Mouse (Mus musculus): ENCODE data around the gene Hrasls5. TPM values are rescaled to one million over a fixed set of nuclear protein-coding genes. Genes with fewer than 3 reads are reported as not detected.
A peak's percentile ranks its signal among the peaks of the same experiment; 100 is the strongest.

Gene Hrasls5
- polyA plus RNA-seq (2015; fragmentation: Nextera tagmentation; extraction: Ambion mirVana): not detected in 2 replicates

DNA sequence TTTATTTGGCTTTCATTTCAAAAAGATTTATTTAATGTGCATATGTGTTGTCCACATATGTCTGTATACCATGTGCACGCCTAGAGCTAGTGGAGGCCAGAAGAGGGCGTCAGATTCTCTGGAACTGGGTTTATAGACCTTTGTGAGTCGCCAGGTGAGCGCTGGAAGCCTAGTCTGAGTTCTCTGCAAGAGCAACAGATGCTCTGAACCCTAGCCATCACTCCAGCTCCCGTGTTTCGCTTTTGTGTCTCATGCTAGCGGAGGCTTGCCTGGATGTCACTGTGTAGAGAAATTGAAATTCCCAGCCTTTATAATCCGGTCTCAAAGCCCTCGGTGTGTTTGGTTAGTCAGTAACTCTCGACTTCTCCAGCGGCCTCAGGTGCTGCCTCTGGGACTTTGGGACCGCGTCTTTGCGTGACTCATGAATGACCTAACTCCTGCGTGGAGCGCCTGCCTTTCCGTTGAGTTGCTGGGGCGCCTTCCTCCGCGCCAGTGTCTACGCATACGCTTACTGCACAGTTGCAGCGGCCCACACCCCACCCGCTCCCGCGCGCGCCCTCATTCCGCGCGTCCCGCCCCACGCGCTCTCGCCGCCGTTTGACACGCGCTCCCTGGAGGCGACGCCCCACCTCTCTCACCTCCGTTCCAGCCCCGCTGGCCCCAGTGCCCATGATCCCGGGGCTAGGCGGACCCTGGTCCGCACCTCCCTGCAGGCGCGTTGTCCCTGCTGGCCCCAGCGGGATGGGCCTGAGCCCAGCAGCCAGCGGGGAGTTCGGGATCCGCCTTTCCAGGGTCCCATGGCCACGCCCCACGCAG, at the start of gene Hrasls5:
Hrasls5 (plus strand) TSS at position 600 of the 816 bp plus-strand sequence.
- ATAC-seq: peak; percentile 73
- Histone ChIP-seq H3K36me3 (no peaks in the 10 kb centered on the region), H3K4me3 (replicated peaks) (peak within 1 kb of the TSS; percentile 45), H3K4me2 (replicated peaks) (peak within 1 kb of the TSS; percentile 83), H3K4me1 (replicated peaks) (peaks cover 14% of the 10 kb centered on the region), H3K27ac (no peak within 1 kb of the TSS), H3K9me3 (no peaks in the 10 kb centered on the region), H3K9ac (replicated peaks) (peak within 1 kb of the TSS; percentile 63), H3K27me3 (peaks cover 34% of the 10 kb centered on the region)
- WGBS: 4% methylated on average over 54 of the region's 54 CpGs

- Histone ChIP-seq H3K9ac (replicated peaks) (no peak overlapping the region), H3K9me3 (no peaks in the 10 kb centered on the region), H3K27me3 (peaks cover 9% of the 10 kb centered on the region), H3K4me1 (replicated peaks) (peaks cover 6% of the 10 kb centered on the region), H3K4me3 (replicated peaks) (no peak overlapping the region), H3K4me2 (replicated peaks) (no peak overlapping the region), H3K36me3 (no peaks in the 10 kb centered on the region), H3K27ac (no peak overlapping the region)
- ATAC-seq: no peak
- WGBS: 81% methylated on average over 10 of the region's 10 CpGs
These were observed 49.7 kb upstream of the Hrasls5 start for GRCm38 (mm10) chr19:7562601-7563129.

DNA sequence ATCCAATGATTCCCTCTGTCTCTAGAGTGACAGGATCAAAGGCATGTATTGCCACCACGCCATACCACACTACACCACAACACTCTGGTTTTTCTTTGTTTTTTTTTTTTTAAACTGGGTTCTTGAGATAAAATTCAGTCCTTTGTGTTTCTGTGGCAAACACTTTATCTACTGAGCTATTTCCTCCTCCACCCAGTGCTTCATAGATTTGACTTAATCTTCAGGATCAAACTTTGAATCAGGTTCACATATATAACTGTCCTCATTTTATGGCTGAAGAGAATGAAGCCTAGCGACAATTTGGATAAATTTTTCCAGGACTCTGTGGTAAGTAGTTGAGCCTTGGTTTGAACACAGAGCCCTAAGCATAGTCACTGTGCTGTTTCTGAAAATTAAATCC, 48.7 kb upstream of the Hrasls5 start:
- H3K9ac ChIP-seq (replicated peaks): no peak overlapping the region
- ATAC-seq: no peak
- no peak overlapping the region for H3K4me2 ChIP-seq (replicated peaks)
- no peaks in the 10 kb centered on the region for H3K4me1 ChIP-seq (replicated peaks)
- no peaks in the 10 kb centered on the region for H3K9me3 ChIP-seq
- H3K27ac ChIP-seq: no peak overlapping the region
- H3K36me3 ChIP-seq: no peaks in the 10 kb centered on the region
- H3K4me3 ChIP-seq (replicated peaks): no peak overlapping the region
- H3K27me3 ChIP-seq: no peaks in the 10 kb centered on the region
- WGBS: 90% methylated on average over 2 of the region's 2 CpGs

GRCm38 (mm10) chr19:7564457-7564856, 47.9 kb upstream of the Hrasls5 start:
- H3K9me3 ChIP-seq: no peaks in the 10 kb centered on the region
- no peak overlapping the region for H3K27ac ChIP-seq
- no peaks in the 10 kb centered on the region for H3K4me1 ChIP-seq (replicated peaks)
- H3K27me3 ChIP-seq: no peaks in the 10 kb centered on the region
- H3K36me3 ChIP-seq: no peaks in the 10 kb centered on the region
- H3K4me2 ChIP-seq (replicated peaks): no peak overlapping the region
- no peak overlapping the region for H3K9ac ChIP-seq (replicated peaks)
- H3K4me3 ChIP-seq (replicated peaks): no peak overlapping the region
- 86% methylated on average over 1 of the region's 1 CpGs for WGBS
- ATAC-seq: no peak

DNA sequence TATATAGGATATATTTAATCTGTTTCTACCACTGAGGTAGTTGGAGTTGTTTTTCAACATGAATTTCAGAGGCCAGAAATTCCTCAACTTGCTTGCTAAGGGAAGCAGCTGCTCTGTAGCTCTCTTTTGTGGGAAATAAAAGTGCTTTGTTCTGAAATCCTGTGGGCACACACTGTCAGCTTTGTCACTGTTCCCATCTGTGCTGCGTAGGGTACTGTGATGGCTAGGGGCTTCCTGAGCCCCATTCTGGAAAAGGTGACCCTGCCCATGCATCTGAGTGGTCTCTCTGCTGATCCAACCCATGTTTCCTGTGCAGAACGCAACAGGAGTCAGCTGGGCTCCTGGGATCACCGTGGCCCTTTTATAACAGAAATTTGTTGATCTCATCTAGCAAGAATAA, 45.5 kb upstream of the Hrasls5 start:
- H3K4me1 ChIP-seq (replicated peaks): no peaks in the 10 kb centered on the region
- no peak overlapping the region for H3K4me3 ChIP-seq (replicated peaks)
- no peak for ATAC-seq
- no peak overlapping the region for H3K9ac ChIP-seq (replicated peaks)
- H3K36me3 ChIP-seq: no peaks in the 10 kb centered on the region
- no peak overlapping the region for H3K27ac ChIP-seq
- H3K4me2 ChIP-seq (replicated peaks): no peak overlapping the region
- 63% methylated on average over 3 of the region's 3 CpGs for WGBS
- H3K9me3 ChIP-seq: no peaks in the 10 kb centered on the region
- H3K27me3 ChIP-seq: no peaks in the 10 kb centered on the region

DNA sequence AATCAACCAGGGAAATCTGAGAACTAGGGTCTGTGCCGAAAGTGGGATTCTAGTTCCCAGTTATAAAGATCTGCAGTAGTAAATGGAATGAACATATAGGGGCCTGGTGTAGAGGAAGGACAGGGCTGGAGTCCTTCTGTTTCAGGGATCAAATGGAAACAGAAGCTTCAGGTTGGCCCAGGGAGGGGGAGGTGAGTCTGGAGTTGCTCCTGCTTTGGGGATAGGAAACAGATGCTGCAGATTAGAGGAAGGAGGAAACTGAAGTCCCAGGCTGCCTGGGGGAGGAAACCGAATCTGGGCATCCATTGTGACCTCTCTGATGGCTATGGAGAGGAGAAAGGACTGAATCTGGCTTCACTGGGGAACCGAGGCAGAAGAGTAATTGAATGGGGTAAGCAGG, 44.0 kb upstream of the Hrasls5 start:
- H3K4me2 ChIP-seq (replicated peaks): no peak overlapping the region
- H3K4me3 ChIP-seq (replicated peaks): no peak overlapping the region
- no peaks in the 10 kb centered on the region for H3K4me1 ChIP-seq (replicated peaks)
- H3K9me3 ChIP-seq: no peaks in the 10 kb centered on the region
- 56% methylated on average over 3 of the region's 3 CpGs for WGBS
- ATAC-seq: no peak
- no peaks in the 10 kb centered on the region for H3K27me3 ChIP-seq
- H3K27ac ChIP-seq: no peak overlapping the region
- no peak overlapping the region for H3K9ac ChIP-seq (replicated peaks)
- no peaks in the 10 kb centered on the region for H3K36me3 ChIP-seq

GRCm38 (mm10) chr19:7569650-7570049, 42.7 kb upstream of the Hrasls5 start:
- ATAC-seq: no peak
- H3K27ac ChIP-seq: no peak overlapping the region
- H3K4me1 ChIP-seq (replicated peaks): no peaks in the 10 kb centered on the region
- no peak overlapping the region for H3K4me3 ChIP-seq (replicated peaks)
- H3K4me2 ChIP-seq (replicated peaks): no peak overlapping the region
- H3K9ac ChIP-seq (replicated peaks): no peak overlapping the region
- H3K9me3 ChIP-seq: no peaks in the 10 kb centered on the region
- 85% methylated on average over 5 of the region's 5 CpGs for WGBS
- no peaks in the 10 kb centered on the region for H3K27me3 ChIP-seq
- no peaks in the 10 kb centered on the region for H3K36me3 ChIP-seq

GRCm38 (mm10) chr19:7576180-7576579, 36.2 kb upstream of the Hrasls5 start:
- no peak overlapping the region for H3K27ac ChIP-seq
- no peak overlapping the region for H3K4me3 ChIP-seq (replicated peaks)
- no peaks in the 10 kb centered on the region for H3K36me3 ChIP-seq
- H3K9me3 ChIP-seq: no peaks in the 10 kb centered on the region
- H3K27me3 ChIP-seq: no peaks in the 10 kb centered on the region
- H3K9ac ChIP-seq (replicated peaks): no peak overlapping the region
- H3K4me1 ChIP-seq (replicated peaks): no peaks in the 10 kb centered on the region
- no peak for ATAC-seq
- no peak overlapping the region for H3K4me2 ChIP-seq (replicated peaks)
- 96% methylated on average over 1 of the region's 1 CpGs for WGBS

GRCm38 (mm10) chr19:7577710-7578109, 34.6 kb upstream of the Hrasls5 start:
- Histone ChIP-seq H3K27ac (no peak overlapping the region), H3K4me1 (replicated peaks) (no peaks in the 10 kb centered on the region), H3K36me3 (no peaks in the 10 kb centered on the region), H3K9me3 (no peaks in the 10 kb centered on the region), H3K9ac (replicated peaks) (no peak overlapping the region), H3K27me3 (no peaks in the 10 kb centered on the region), H3K4me2 (replicated peaks) (no peak overlapping the region), H3K4me3 (replicated peaks) (no peak overlapping the region)
- WGBS: 86% methylated on average over 3 of the region's 3 CpGs
- no peak for ATAC-seq

DNA sequence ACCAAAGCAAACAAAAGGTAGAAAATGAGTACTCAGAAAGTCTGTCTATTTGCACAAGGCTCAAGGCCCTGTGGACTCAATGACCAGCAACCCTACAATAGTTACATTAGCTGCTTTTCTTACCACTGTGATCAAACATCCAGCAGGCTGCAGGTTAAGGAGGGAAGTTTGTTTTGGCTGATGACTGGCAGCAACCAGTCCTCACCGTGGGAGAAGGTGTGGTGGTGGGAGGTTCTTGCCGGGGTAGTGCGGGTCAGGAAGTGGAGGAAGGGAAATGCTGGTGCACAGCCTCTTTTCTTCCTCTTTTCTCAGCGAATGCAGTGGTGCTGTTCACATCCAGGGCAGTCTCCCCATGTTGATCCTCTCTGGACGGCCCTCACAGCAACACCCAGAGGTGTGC, 31.3 kb upstream of the Hrasls5 start:
- H3K4me3 ChIP-seq (replicated peaks): no peak overlapping the region
- H3K27ac ChIP-seq: no peak overlapping the region
- H3K4me1 ChIP-seq (replicated peaks): no peaks in the 10 kb centered on the region
- ATAC-seq: no peak
- no peak overlapping the region for H3K4me2 ChIP-seq (replicated peaks)
- 79% methylated on average over 5 of the region's 5 CpGs for WGBS
- no peaks in the 10 kb centered on the region for H3K36me3 ChIP-seq
- H3K27me3 ChIP-seq: no peaks in the 10 kb centered on the region
- H3K9ac ChIP-seq (replicated peaks): no peak overlapping the region
- H3K9me3 ChIP-seq: no peaks in the 10 kb centered on the region

GRCm38 (mm10) chr19:7583101-7583500, 29.2 kb upstream of the Hrasls5 start:
- no peaks in the 10 kb centered on the region for H3K4me1 ChIP-seq (replicated peaks)
- ATAC-seq: no peak
- H3K9me3 ChIP-seq: no peaks in the 10 kb centered on the region
- H3K9ac ChIP-seq (replicated peaks): no peak overlapping the region
- no peaks in the 10 kb centered on the region for H3K27me3 ChIP-seq
- H3K27ac ChIP-seq: no peak overlapping the region
- no peaks in the 10 kb centered on the region for H3K36me3 ChIP-seq
- H3K4me2 ChIP-seq (replicated peaks): no peak overlapping the region
- 70% methylated on average over 7 of the region's 7 CpGs for whole genome bisulfite sequencing
- no peak overlapping the region for H3K4me3 ChIP-seq (replicated peaks)

- Histone ChIP-seq H3K27ac (no peak overlapping the region), H3K4me3 (replicated peaks) (no peak overlapping the region), H3K9ac (replicated peaks) (no peak overlapping the region), H3K4me1 (replicated peaks) (no peaks in the 10 kb centered on the region), H3K27me3 (no peaks in the 10 kb centered on the region), H3K4me2 (replicated peaks) (no peak overlapping the region), H3K9me3 (no peaks in the 10 kb centered on the region), H3K36me3 (no peaks in the 10 kb centered on the region)
- 85% methylated on average over 3 of the region's 3 CpGs for WGBS
- no peak for ATAC-seq
These were observed 28.7 kb upstream of the Hrasls5 start for GRCm38 (mm10) chr19:7583599-7583998.

GRCm38 (mm10) chr19:7585279-7585678, 27.1 kb upstream of the Hrasls5 start:
- Histone ChIP-seq H3K9ac (replicated peaks) (no peak overlapping the region), H3K27me3 (no peaks in the 10 kb centered on the region), H3K27ac (no peak overlapping the region), H3K4me2 (replicated peaks) (no peak overlapping the region), H3K36me3 (no peaks in the 10 kb centered on the region), H3K9me3 (no peaks in the 10 kb centered on the region), H3K4me1 (replicated peaks) (no peaks in the 10 kb centered on the region), H3K4me3 (replicated peaks) (no peak overlapping the region)
- WGBS: 91% methylated on average over 8 of the region's 8 CpGs
- no peak for ATAC-seq
